Mouse (Mus musculus): ENCODE measurements around the gene Ntn5. TPM values are rescaled to one million over a fixed set of nuclear protein-coding genes. Genes with fewer than 3 reads are reported as not detected.
A peak's percentile ranks its signal among the peaks of the same experiment; 100 is the strongest.

Ntn5 gene
- polyA plus RNA-seq, 1 experiment from 2014 or later: 0.41 TPM

GRCm38 (mm10) chr7:45721234-45721571, 37.4 kb downstream of the Ntn5 start:
- H3K36me3 ChIP-seq (ENCODE audit: control insufficient read depth, insufficient read depth, low read length): peaks cover 22% of the 10 kb centered on the region
- 48% methylated on average over 7 of the region's 7 CpGs for WGBS
- no peaks in the 10 kb centered on the region for H3K27me3 ChIP-seq (ENCODE audit: control insufficient read depth, insufficient read depth, low read length)
- DNase-seq (ENCODE audit: low spot score) (no peak), ATAC-seq (ENCODE audit: low FRiP score, low TSS enrichment) (no peak)
- peaks cover 6% of the 10 kb centered on the region; the same call in 1 of the 2 replicates for H3K4me1 ChIP-seq (replicated peaks; ENCODE audit: control insufficient read depth, insufficient read depth)
- H3K9me3 ChIP-seq (ENCODE audit: control insufficient read depth, low read length): no peaks in the 10 kb centered on the region
- TF ChIP-seq CTCF (IDR thresholded peaks at IDR 0.05; ENCODE audit: low read depth) (no peak), EP300 (optimal IDR thresholded peaks at IDR 0.05) (no peak)
- peak overlapping the region; percentile 59 for H3K9ac ChIP-seq (ENCODE audit: low read length)
- H3K4me2 ChIP-seq (replicated peaks; ENCODE audit: low read depth): peak overlapping the region; percentile 35
- peak overlapping the region; percentile 27 for H3K4me3 ChIP-seq (ENCODE audit: low read depth, low read length)
- peak overlapping the region; percentile 78 for H3K27ac ChIP-seq (replicated peaks)

GRCm38 (mm10) chr7:45721642-45722347, 38.0 kb downstream of the Ntn5 start:
- DNase-seq (ENCODE audit: low spot score) (peak; percentile 18), ATAC-seq (ENCODE audit: low FRiP score, low TSS enrichment) (no peak)
- Histone ChIP-seq H3K4me1 (replicated peaks; ENCODE audit: control insufficient read depth, insufficient read depth) (0 out of 2 replicates have a peak, but pooled peaks cover 2% of the 10 kb centered on the region), H3K4me2 (replicated peaks; ENCODE audit: low read depth) (peak overlapping the region; percentile 35), H3K9me3 (ENCODE audit: control insufficient read depth, low read length) (no peaks in the 10 kb centered on the region), H3K4me3 (ENCODE audit: low read depth, low read length) (peak overlapping the region; percentile 27), H3K9ac (ENCODE audit: low read length) (peak overlapping the region; percentile 59), H3K27me3 (ENCODE audit: control insufficient read depth, insufficient read depth, low read length) (no peaks in the 10 kb centered on the region), H3K36me3 (ENCODE audit: control insufficient read depth, insufficient read depth, low read length) (peaks cover 22% of the 10 kb centered on the region), H3K27ac (replicated peaks) (peak overlapping the region; percentile 78)
- WGBS: 70% methylated on average over 13 of the region's 13 CpGs
- no peak for TF ChIP-seq CTCF (IDR thresholded peaks at IDR 0.05; ENCODE audit: low read depth)
- no peak for TF ChIP-seq EP300 (optimal IDR thresholded peaks at IDR 0.05)

GRCm38 (mm10) chr7:45722348-45722713, 38.5 kb downstream of the Ntn5 start:
- H3K9ac ChIP-seq (ENCODE audit: low read length): peak overlapping the region; percentile 51; the same call in 1 of the 2 replicates
- peak overlapping the region; percentile 35 for H3K4me2 ChIP-seq (replicated peaks; ENCODE audit: low read depth)
- no peak for ATAC-seq (ENCODE audit: low FRiP score, low TSS enrichment)
- no peaks in the 10 kb centered on the region for H3K9me3 ChIP-seq (ENCODE audit: control insufficient read depth, low read length)
- WGBS: 58% methylated on average over 11 of the region's 13 CpGs
- peak; percentile 50 for DNase-seq (ENCODE audit: low spot score)
- H3K4me1 ChIP-seq (replicated peaks; ENCODE audit: control insufficient read depth, insufficient read depth): 0 out of 2 replicates have a peak, but pooled peaks cover 2% of the 10 kb centered on the region
- TF ChIP-seq EP300 (optimal IDR thresholded peaks at IDR 0.05) (no peak), CTCF (IDR thresholded peaks at IDR 0.05; ENCODE audit: low read depth) (no peak)
- peak overlapping the region; percentile 67 for H3K27ac ChIP-seq (replicated peaks)
- no peaks in the 10 kb centered on the region for H3K27me3 ChIP-seq (ENCODE audit: control insufficient read depth, insufficient read depth, low read length)
- peak overlapping the region; percentile 27; the same call in 1 of the 2 replicates for H3K4me3 ChIP-seq (ENCODE audit: low read depth, low read length)
- peaks cover 22% of the 10 kb centered on the region for H3K36me3 ChIP-seq (ENCODE audit: control insufficient read depth, insufficient read depth, low read length)

GRCm38 (mm10) chr7:45723301-45723700, 39.5 kb downstream of the Ntn5 start:
- H3K36me3 ChIP-seq (ENCODE audit: control insufficient read depth, insufficient read depth, low read length): peaks cover 22% of the 10 kb centered on the region
- H3K9ac ChIP-seq (ENCODE audit: low read length): no peak overlapping the region
- 0 out of 2 replicates have a peak, but pooled peaks cover 2% of the 10 kb centered on the region for H3K4me1 ChIP-seq (replicated peaks; ENCODE audit: control insufficient read depth, insufficient read depth)
- ATAC-seq (ENCODE audit: low FRiP score, low TSS enrichment) (no peak), DNase-seq (ENCODE audit: low spot score) (no peak)
- no peaks in the 10 kb centered on the region for H3K27me3 ChIP-seq (ENCODE audit: control insufficient read depth, insufficient read depth, low read length)
- TF ChIP-seq CTCF (IDR thresholded peaks at IDR 0.05; ENCODE audit: low read depth): no peak
- no peaks in the 10 kb centered on the region for H3K9me3 ChIP-seq (ENCODE audit: control insufficient read depth, low read length)
- 78% methylated on average over 4 of the region's 4 CpGs for WGBS
- no peak overlapping the region for H3K4me3 ChIP-seq (ENCODE audit: low read depth, low read length)
- H3K4me2 ChIP-seq (replicated peaks; ENCODE audit: low read depth): no peak overlapping the region
- H3K27ac ChIP-seq (replicated peaks): no peak overlapping the region

- peaks cover 22% of the 10 kb centered on the region for H3K36me3 ChIP-seq (ENCODE audit: control insufficient read depth, insufficient read depth, low read length)
- 87% methylated on average over 14 of the region's 14 CpGs for WGBS
- ATAC-seq (ENCODE audit: low FRiP score, low TSS enrichment): no peak
Measured at GRCm38 (mm10) chr7:45723781-45724180, 40.0 kb downstream of the Ntn5 start.

GRCm38 (mm10) chr7:45725151-45725550, 41.3 kb downstream of the Ntn5 start:
- peaks cover 16% of the 10 kb centered on the region for H3K36me3 ChIP-seq (ENCODE audit: control insufficient read depth, insufficient read depth, low read length)
- no peak overlapping the region for H3K27ac ChIP-seq (replicated peaks)
- ATAC-seq (ENCODE audit: low FRiP score, low TSS enrichment) (no peak), DNase-seq (ENCODE audit: low spot score) (no peak)
- no peak overlapping the region for H3K9ac ChIP-seq (ENCODE audit: low read length)
- no peak overlapping the region for H3K4me3 ChIP-seq (ENCODE audit: low read depth, low read length)
- H3K9me3 ChIP-seq (ENCODE audit: control insufficient read depth, low read length): no peaks in the 10 kb centered on the region
- 93% methylated on average over 9 of the region's 9 CpGs for WGBS
- TF ChIP-seq EP300 (optimal IDR thresholded peaks at IDR 0.05) (no peak), CTCF (IDR thresholded peaks at IDR 0.05; ENCODE audit: low read depth) (no peak)
- no peaks in the 10 kb centered on the region for H3K27me3 ChIP-seq (ENCODE audit: control insufficient read depth, insufficient read depth, low read length)
- H3K4me2 ChIP-seq (replicated peaks; ENCODE audit: low read depth): no peak overlapping the region
- H3K4me1 ChIP-seq (replicated peaks; ENCODE audit: control insufficient read depth, insufficient read depth): 0 out of 2 replicates have a peak, but pooled peaks cover 2% of the 10 kb centered on the region

More at GRCm38 (mm10) chr7:45723781-45724180, 40.0 kb downstream of the Ntn5 start:
- no peaks in the 10 kb centered on the region for H3K27me3 ChIP-seq (ENCODE audit: control insufficient read depth, insufficient read depth, low read length)
- no peak overlapping the region for H3K4me2 ChIP-seq (replicated peaks; ENCODE audit: low read depth)
- DNase-seq (ENCODE audit: low spot score): no peak
- H3K9ac ChIP-seq (ENCODE audit: low read length): no peak overlapping the region
- no peak overlapping the region for H3K4me3 ChIP-seq (ENCODE audit: low read depth, low read length)
- TF ChIP-seq CTCF (IDR thresholded peaks at IDR 0.05; ENCODE audit: low read depth) (no peak), EP300 (optimal IDR thresholded peaks at IDR 0.05) (no peak)
- H3K27ac ChIP-seq (replicated peaks): no peak overlapping the region
- 0 out of 2 replicates have a peak, but pooled peaks cover 2% of the 10 kb centered on the region for H3K4me1 ChIP-seq (replicated peaks; ENCODE audit: control insufficient read depth, insufficient read depth)
- no peaks in the 10 kb centered on the region for H3K9me3 ChIP-seq (ENCODE audit: control insufficient read depth, low read length)

All from stomach, postnatal 0 days (tissue).